Mouse (Mus musculus): Measurements from ENCODE around the gene Tmsb10.

DNA sequence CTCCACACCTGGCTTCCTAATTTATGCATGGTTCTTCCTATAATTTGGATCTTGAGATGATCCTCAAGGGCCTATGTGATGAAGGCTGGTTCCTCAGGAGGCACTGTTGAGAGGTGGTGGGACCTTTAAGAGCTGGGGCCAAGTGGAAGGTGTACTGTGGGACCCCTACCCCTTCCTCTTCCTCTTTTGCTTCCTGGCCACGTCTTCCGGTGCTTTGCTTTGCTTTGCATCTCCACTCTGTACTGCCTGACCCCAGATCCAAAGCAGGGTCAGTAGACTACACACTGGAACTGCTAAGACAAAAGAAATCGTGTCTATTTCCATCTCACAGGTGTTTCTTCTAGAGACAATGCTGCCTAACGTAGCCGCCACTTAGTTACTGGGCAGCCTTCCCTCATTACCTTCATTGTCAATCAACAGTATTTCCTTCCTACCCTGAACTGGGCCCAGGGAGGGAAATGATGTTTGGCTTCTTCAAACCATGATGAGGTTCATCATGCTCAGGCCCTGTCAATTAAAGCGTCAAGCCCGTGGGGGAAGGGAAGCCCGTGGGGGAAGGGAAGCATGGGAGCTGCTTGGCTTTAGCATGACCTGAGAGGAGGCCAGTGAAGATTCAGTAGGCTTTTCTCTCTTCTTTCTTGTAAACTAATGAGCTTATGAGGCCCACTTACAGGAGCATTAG, 2.9 kb downstream of the Tmsb10 start:
- TF ChIP-seq CHD2 (IDR thresholded peaks at IDR 0.05; ENCODE audit: low read depth, low read length) (peak; percentile 45; the same call in 1 of the 2 replicates), ZC3H11A (IDR thresholded peaks at IDR 0.05; ENCODE audit: borderline replicate concordance, low read depth, low read length) (no peak), ZNF384 (IDR thresholded peaks at IDR 0.05; ENCODE audit: low read depth, low read length) (no peak), MAFK (IDR thresholded peaks at IDR 0.05; ENCODE audit: insufficient read depth, low read depth, low read length) (no peak)
